Mouse (Mus musculus): ENCODE data around the gene B4galt5. TPM values are rescaled to one million over a fixed set of nuclear protein-coding genes. Genes with fewer than 3 reads are reported as not detected.

The B4galt5 gene
- polyA plus RNA-seq, 1 experiment from 2014 or later, result 1.5 TPM

GRCm38 (mm10) chr2:167265021-167265420 is 84.0 kb downstream of the B4galt5 start:
- no peak overlapping the region for H3K27ac ChIP-seq (ENCODE audit: low read length)
- H3K4me2 ChIP-seq (ENCODE audit: low read depth, low read length), result no peak overlapping the region
- H3K4me3 ChIP-seq (ENCODE audit: low read depth, low read length), result no peak overlapping the region
- H3K4me1 ChIP-seq (ENCODE audit: control insufficient read depth, low read depth, low read length), result no peaks in the 10 kb centered on the region
- H3K9me3 ChIP-seq (replicated peaks; ENCODE audit: control insufficient read depth, low read length), result no peaks in the 10 kb centered on the region
- H3K9ac ChIP-seq (ENCODE audit: low read depth, low read length), result no peak overlapping the region
- no peaks in the 10 kb centered on the region for H3K36me3 ChIP-seq (ENCODE audit: control insufficient read depth, insufficient read depth)
- ATAC-seq (ENCODE audit: low read depth), result no peak
- 67% methylated on average over 2 of the region's 2 CpGs for WGBS (ENCODE audit: insufficient replicate concordance)
- H3K27me3 ChIP-seq (ENCODE audit: control insufficient read depth, insufficient read depth, low read depth, low read length), result no peaks in the 10 kb centered on the region

- Histone ChIP-seq H3K4me2 (ENCODE audit: low read depth, low read length) (no peak overlapping the region), H3K4me3 (ENCODE audit: low read depth, low read length) (no peak overlapping the region), H3K4me1 (ENCODE audit: control insufficient read depth, low read depth, low read length) (no peaks in the 10 kb centered on the region), H3K36me3 (ENCODE audit: control insufficient read depth, insufficient read depth) (no peaks in the 10 kb centered on the region), H3K27ac (ENCODE audit: low read length) (no peak overlapping the region), H3K27me3 (ENCODE audit: control insufficient read depth, insufficient read depth, low read depth, low read length) (no peaks in the 10 kb centered on the region), H3K9ac (ENCODE audit: low read depth, low read length) (no peak overlapping the region), H3K9me3 (replicated peaks; ENCODE audit: control insufficient read depth, low read length) (no peaks in the 10 kb centered on the region)
- ATAC-seq (ENCODE audit: low read depth), result no peak
- WGBS (ENCODE audit: insufficient replicate concordance), result 69% methylated on average over 11 of the region's 11 CpGs
Observed at GRCm38 (mm10) chr2:167263931-167264330, 85.1 kb downstream of the B4galt5 start.

- Histone ChIP-seq H3K9ac (ENCODE audit: low read depth, low read length) (no peak overlapping the region), H3K4me1 (ENCODE audit: control insufficient read depth, low read depth, low read length) (no peaks in the 10 kb centered on the region)
- ATAC-seq (ENCODE audit: low read depth), result no peak
Observed at GRCm38 (mm10) chr2:167263040-167263810, 85.8 kb downstream of the B4galt5 start.

GRCm38 (mm10) chr2:167262433-167262832 is 86.5 kb downstream of the B4galt5 start:
- H3K36me3 ChIP-seq (ENCODE audit: control insufficient read depth, insufficient read depth), result no peaks in the 10 kb centered on the region
- H3K27me3 ChIP-seq (ENCODE audit: control insufficient read depth, insufficient read depth, low read depth, low read length), result no peaks in the 10 kb centered on the region
- 80% methylated on average over 10 of the region's 10 CpGs for WGBS (ENCODE audit: insufficient replicate concordance)
- no peak overlapping the region for H3K27ac ChIP-seq (ENCODE audit: low read length)
- no peak overlapping the region for H3K4me2 ChIP-seq (ENCODE audit: low read depth, low read length)
- no peak for ATAC-seq (ENCODE audit: low read depth)
- H3K9ac ChIP-seq (ENCODE audit: low read depth, low read length), result no peak overlapping the region
- H3K4me3 ChIP-seq (ENCODE audit: low read depth, low read length), result no peak overlapping the region
- no peaks in the 10 kb centered on the region for H3K9me3 ChIP-seq (replicated peaks; ENCODE audit: control insufficient read depth, low read length)
- no peaks in the 10 kb centered on the region for H3K4me1 ChIP-seq (ENCODE audit: control insufficient read depth, low read depth, low read length)

More at GRCm38 (mm10) chr2:167263040-167263810, 85.8 kb downstream of the B4galt5 start:
- H3K9me3 ChIP-seq (replicated peaks; ENCODE audit: control insufficient read depth, low read length), result no peaks in the 10 kb centered on the region
- H3K4me2 ChIP-seq (ENCODE audit: low read depth, low read length), result no peak overlapping the region
- H3K4me3 ChIP-seq (ENCODE audit: low read depth, low read length), result no peak overlapping the region
- no peaks in the 10 kb centered on the region for H3K36me3 ChIP-seq (ENCODE audit: control insufficient read depth, insufficient read depth)
- WGBS (ENCODE audit: insufficient replicate concordance), result 63% methylated on average over 8 of the region's 8 CpGs
- H3K27me3 ChIP-seq (ENCODE audit: control insufficient read depth, insufficient read depth, low read depth, low read length), result no peaks in the 10 kb centered on the region
- H3K27ac ChIP-seq (ENCODE audit: low read length), result no peak overlapping the region

GRCm38 (mm10) chr2:167261106-167261505 is 87.9 kb downstream of the B4galt5 start:
- ATAC-seq (ENCODE audit: low read depth), result no peak
- Histone ChIP-seq H3K9me3 (replicated peaks; ENCODE audit: control insufficient read depth, low read length) (no peaks in the 10 kb centered on the region), H3K4me3 (ENCODE audit: low read depth, low read length) (no peak overlapping the region), H3K9ac (ENCODE audit: low read depth, low read length) (no peak overlapping the region), H3K27me3 (ENCODE audit: control insufficient read depth, insufficient read depth, low read depth, low read length) (no peaks in the 10 kb centered on the region), H3K27ac (ENCODE audit: low read length) (no peak overlapping the region), H3K36me3 (ENCODE audit: control insufficient read depth, insufficient read depth) (no peaks in the 10 kb centered on the region), H3K4me2 (ENCODE audit: low read depth, low read length) (no peak overlapping the region), H3K4me1 (ENCODE audit: control insufficient read depth, low read depth, low read length) (no peaks in the 10 kb centered on the region)
- WGBS (ENCODE audit: insufficient replicate concordance), result 63% methylated on average over 4 of the region's 4 CpGs

- 33% methylated on average over 3 of the region's 3 CpGs for WGBS (ENCODE audit: insufficient replicate concordance)
- Histone ChIP-seq H3K4me1 (ENCODE audit: control insufficient read depth, low read depth, low read length) (no peaks in the 10 kb centered on the region), H3K4me2 (ENCODE audit: low read depth, low read length) (no peak overlapping the region), H3K4me3 (ENCODE audit: low read depth, low read length) (no peak overlapping the region), H3K9me3 (replicated peaks; ENCODE audit: control insufficient read depth, low read length) (no peaks in the 10 kb centered on the region), H3K36me3 (ENCODE audit: control insufficient read depth, insufficient read depth) (no peaks in the 10 kb centered on the region), H3K27me3 (ENCODE audit: control insufficient read depth, insufficient read depth, low read depth, low read length) (no peaks in the 10 kb centered on the region), H3K27ac (ENCODE audit: low read length) (no peak overlapping the region), H3K9ac (ENCODE audit: low read depth, low read length) (no peak overlapping the region)
- ATAC-seq (ENCODE audit: low read depth), result no peak
Observed at GRCm38 (mm10) chr2:167257790-167258189, 91.2 kb downstream of the B4galt5 start.

- no peak overlapping the region for H3K4me3 ChIP-seq (ENCODE audit: low read depth, low read length)
- no peak overlapping the region for H3K4me2 ChIP-seq (ENCODE audit: low read depth, low read length)
- no peaks in the 10 kb centered on the region for H3K36me3 ChIP-seq (ENCODE audit: control insufficient read depth, insufficient read depth)
- no peaks in the 10 kb centered on the region for H3K27me3 ChIP-seq (ENCODE audit: control insufficient read depth, insufficient read depth, low read depth, low read length)
- H3K4me1 ChIP-seq (ENCODE audit: control insufficient read depth, low read depth, low read length), result no peaks in the 10 kb centered on the region
- H3K9me3 ChIP-seq (replicated peaks; ENCODE audit: control insufficient read depth, low read length), result no peaks in the 10 kb centered on the region
- H3K27ac ChIP-seq (ENCODE audit: low read length), result no peak overlapping the region
- no peak for ATAC-seq (ENCODE audit: low read depth)
- H3K9ac ChIP-seq (ENCODE audit: low read depth, low read length), result no peak overlapping the region
- 60% methylated on average over 6 of the region's 6 CpGs for WGBS (ENCODE audit: insufficient replicate concordance)
Observed at GRCm38 (mm10) chr2:167254808-167255207, 94.2 kb downstream of the B4galt5 start.

- Histone ChIP-seq H3K4me1 (ENCODE audit: control insufficient read depth, low read depth, low read length) (no peaks in the 10 kb centered on the region), H3K4me2 (ENCODE audit: low read depth, low read length) (no peak overlapping the region), H3K27ac (ENCODE audit: low read length) (no peak overlapping the region), H3K36me3 (ENCODE audit: control insufficient read depth, insufficient read depth) (no peaks in the 10 kb centered on the region), H3K9me3 (replicated peaks; ENCODE audit: control insufficient read depth, low read length) (no peaks in the 10 kb centered on the region), H3K4me3 (ENCODE audit: low read depth, low read length) (no peak overlapping the region), H3K27me3 (ENCODE audit: control insufficient read depth, insufficient read depth, low read depth, low read length) (no peaks in the 10 kb centered on the region), H3K9ac (ENCODE audit: low read depth, low read length) (no peak overlapping the region)
- peak; percentile 35; the same call in 1 of the 2 replicates for ATAC-seq (ENCODE audit: low read depth)
- WGBS (ENCODE audit: insufficient replicate concordance), result 43% methylated on average over 7 of the region's 7 CpGs
Observed at GRCm38 (mm10) chr2:167254185-167254584, 94.8 kb downstream of the B4galt5 start.

GRCm38 (mm10) chr2:167253476-167253875 is 95.5 kb downstream of the B4galt5 start:
- no peak overlapping the region for H3K4me3 ChIP-seq (ENCODE audit: low read depth, low read length)
- ATAC-seq (ENCODE audit: low read depth), result no peak
- WGBS (ENCODE audit: insufficient replicate concordance), result 47% methylated on average over 5 of the region's 5 CpGs

More at GRCm38 (mm10) chr2:167253476-167253875, 95.5 kb downstream of the B4galt5 start:
- no peaks in the 10 kb centered on the region for H3K9me3 ChIP-seq (replicated peaks; ENCODE audit: control insufficient read depth, low read length)
- no peaks in the 10 kb centered on the region for H3K4me1 ChIP-seq (ENCODE audit: control insufficient read depth, low read depth, low read length)
- no peak overlapping the region for H3K9ac ChIP-seq (ENCODE audit: low read depth, low read length)
- H3K4me2 ChIP-seq (ENCODE audit: low read depth, low read length), result no peak overlapping the region
- H3K27me3 ChIP-seq (ENCODE audit: control insufficient read depth, insufficient read depth, low read depth, low read length), result no peaks in the 10 kb centered on the region
- no peak overlapping the region for H3K27ac ChIP-seq (ENCODE audit: low read length)
- no peaks in the 10 kb centered on the region for H3K36me3 ChIP-seq (ENCODE audit: control insufficient read depth, insufficient read depth)

All from liver, embryonic 16.5 days (tissue).